Mouse (Mus musculus): ENCODE data around the gene Rcn1. TPM values are rescaled to one million over a fixed set of nuclear protein-coding genes. Genes with fewer than 3 reads are reported as not detected.
A peak's percentile ranks its signal among the peaks of the same experiment; 100 is the strongest.

Gene Rcn1
- total RNA-seq, 4 experiments from 2014 or later: 34.8 to 283 (median 132) TPM

GRCm38 (mm10) chr2:105392514-105392913, 6.6 kb downstream of the Rcn1 start:
- DNase-seq: peak; percentile 29

GRCm38 (mm10) chr2:105391414-105391784, 7.7 kb downstream of the Rcn1 start:
- no peak for DNase-seq

DNA sequence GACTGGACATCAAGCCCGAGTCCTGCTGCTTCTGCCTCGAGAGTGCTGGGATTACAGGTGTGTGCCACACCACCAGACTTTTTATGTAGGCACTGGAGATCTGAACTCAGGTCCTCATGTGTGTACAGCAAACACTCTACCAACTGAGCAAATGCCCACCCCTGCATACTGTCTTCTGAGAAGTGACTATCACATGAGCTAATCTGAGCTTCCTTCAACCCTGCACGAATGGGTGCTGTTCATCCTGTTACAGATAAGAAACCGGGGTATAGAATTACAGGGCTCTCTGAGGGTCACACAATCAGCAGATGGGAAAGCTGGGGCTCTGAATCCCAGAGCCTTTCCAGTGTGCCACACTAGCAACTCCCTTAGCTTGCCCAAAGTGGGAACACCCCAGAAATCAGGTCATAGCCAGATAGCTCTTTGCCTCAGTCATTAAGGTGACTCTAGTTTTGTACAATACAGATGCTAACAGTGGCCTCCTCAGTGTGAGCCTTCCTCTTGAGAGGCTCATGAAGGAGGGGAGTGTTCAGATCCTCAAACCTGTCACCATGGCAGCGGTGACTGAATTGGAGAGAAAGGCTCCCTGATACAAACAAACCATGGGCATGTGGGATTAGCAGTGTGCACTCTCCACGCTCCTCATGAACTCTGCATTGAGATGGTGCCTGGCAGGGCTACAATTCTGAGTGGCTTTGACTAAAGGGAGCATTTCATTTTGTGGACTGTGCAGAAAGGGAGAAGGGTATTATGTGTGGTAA, 8.3 kb downstream of the Rcn1 start:
- DNase-seq: no peak

GRCm38 (mm10) chr2:105389007-105389890, 9.9 kb downstream of the Rcn1 start:
- DNase-seq: peak; percentile 24

DNA sequence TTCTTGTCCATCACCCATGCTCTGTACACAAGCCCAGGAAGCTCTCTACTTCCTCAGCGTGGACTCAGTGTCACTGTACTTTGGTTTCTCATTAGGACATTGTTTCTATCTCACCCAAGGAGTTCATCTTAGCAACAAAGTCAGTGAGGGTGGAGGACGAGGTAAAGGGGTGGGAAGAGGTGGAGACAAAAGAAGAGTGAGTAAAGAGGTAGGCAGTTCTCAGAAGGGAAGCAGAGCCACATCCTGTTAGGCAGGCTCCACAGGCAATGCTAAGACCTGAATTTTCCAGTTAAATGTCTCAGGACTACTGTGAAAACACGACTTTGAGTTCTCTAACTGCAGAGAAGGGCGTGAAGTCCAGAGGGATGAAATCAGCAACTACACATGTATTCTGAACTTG, 12.7 kb downstream of the Rcn1 start:
- DNase-seq: no peak

- no peak for DNase-seq
Observed at GRCm38 (mm10) chr2:105384998-105385397, 14.1 kb downstream of the Rcn1 start.

GRCm38 (mm10) chr2:105383063-105383462, 16.1 kb downstream of the Rcn1 start:
- DNase-seq: no peak

- no peak for DNase-seq
Observed at GRCm38 (mm10) chr2:105380757-105381319, 18.3 kb downstream of the Rcn1 start.

- DNase-seq: no peak
Observed at GRCm38 (mm10) chr2:105379682-105380081, 19.4 kb downstream of the Rcn1 start.

GRCm38 (mm10) chr2:105375705-105376104, 23.4 kb downstream of the Rcn1 start:
- DNase-seq: no peak

GRCm38 (mm10) chr2:105375261-105375660, 23.9 kb downstream of the Rcn1 start:
- no peak for DNase-seq

DNA sequence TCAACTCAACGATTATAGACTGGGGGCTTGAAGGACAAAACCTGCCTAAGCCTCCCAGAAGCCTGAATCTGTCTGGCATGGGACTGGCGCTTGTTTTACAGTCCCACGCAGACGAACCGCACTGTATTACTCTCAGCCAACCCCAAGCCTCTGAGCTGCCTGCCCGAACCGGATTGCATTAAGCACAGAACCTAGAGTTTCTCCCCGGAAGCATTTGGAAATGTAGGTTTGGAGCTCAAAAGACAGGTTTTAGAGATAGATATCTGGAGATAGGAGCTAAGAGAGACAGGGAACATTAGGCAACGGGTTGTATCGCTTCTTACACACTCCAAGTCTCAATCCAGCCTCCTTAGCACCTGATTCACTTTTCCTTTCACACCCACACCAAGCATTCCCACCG, 25.5 kb downstream of the Rcn1 start:
- no peak for DNase-seq

- DNase-seq: no peak
Observed at GRCm38 (mm10) chr2:105372727-105373126, 26.4 kb downstream of the Rcn1 start.

DNA sequence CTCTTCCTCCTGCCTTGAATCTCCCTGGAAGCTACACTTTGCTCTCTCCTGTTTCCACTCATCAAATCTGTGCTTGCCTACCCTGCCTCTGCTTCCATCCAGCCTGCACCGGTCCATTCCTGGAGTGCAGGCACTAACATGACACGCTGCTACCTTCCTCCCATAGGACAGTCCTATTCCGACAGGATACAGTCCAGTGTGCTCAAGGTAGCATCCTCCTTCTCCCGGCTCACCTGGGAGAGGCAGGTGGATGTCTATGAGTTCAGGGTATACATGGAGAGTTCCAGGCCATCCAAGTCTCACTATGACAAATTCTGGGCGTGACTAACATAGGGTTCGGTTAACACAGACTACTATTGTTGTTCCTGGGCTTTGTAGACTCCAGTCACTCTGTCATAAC, 27.0 kb downstream of the Rcn1 start:
- DNase-seq: no peak

DNA sequence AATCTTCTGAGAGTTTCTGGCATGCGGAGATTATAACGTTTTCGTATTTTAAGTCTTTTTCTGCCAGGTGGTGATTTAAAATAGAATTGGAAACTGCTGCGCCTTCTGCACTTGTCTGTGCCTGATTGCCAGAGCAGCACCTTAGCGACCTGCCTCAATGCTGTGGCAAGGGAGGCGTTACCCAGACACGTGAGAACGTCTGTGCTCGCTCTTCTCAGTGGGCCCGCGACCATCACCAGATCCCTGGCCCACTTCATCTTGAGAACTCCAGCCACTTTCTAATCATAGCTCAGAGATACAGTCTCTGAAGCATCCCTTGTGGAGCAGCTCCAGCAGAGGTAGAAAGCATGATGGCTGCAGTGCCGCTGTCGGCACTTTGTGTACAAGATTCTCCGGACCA, 28.4 kb downstream of the Rcn1 start:
- DNase-seq: no peak

- no peak for DNase-seq
Observed at GRCm38 (mm10) chr2:105370240-105370639, 28.9 kb downstream of the Rcn1 start.

GRCm38 (mm10) chr2:105367623-105368022, 31.5 kb downstream of the Rcn1 start:
- no peak for DNase-seq

- no peak for DNase-seq
Observed at GRCm38 (mm10) chr2:105358040-105358439, 41.1 kb downstream of the Rcn1 start.

- DNase-seq: no peak
Observed at GRCm38 (mm10) chr2:105356791-105357190, 42.3 kb downstream of the Rcn1 start.

GRCm38 (mm10) chr2:105348886-105349285, 50.2 kb downstream of the Rcn1 start:
- DNase-seq: no peak

- DNase-seq: no peak
Observed at GRCm38 (mm10) chr2:105339993-105340392, 59.1 kb downstream of the Rcn1 start.

- no peak for DNase-seq
Observed at GRCm38 (mm10) chr2:105337171-105337875, 61.8 kb downstream of the Rcn1 start.
